Mouse (Mus musculus): ENCODE measurements around the gene Nudt2.

GRCm38 (mm10) chr4:41526553-41526952 lies 61.6 kb downstream of the Nudt2 start:
- no peak for TF ChIP-seq ZC3H11A (IDR thresholded peaks at IDR 0.05; ENCODE audit: borderline replicate concordance, low read depth, low read length)
- no peak for TF ChIP-seq MAFK (IDR thresholded peaks at IDR 0.05; ENCODE audit: insufficient read depth, low read depth, low read length)

Measured in ES-E14 (cell line).